Mouse (Mus musculus): Measurements from ENCODE around the gene Taz.

Gene Taz

DNA sequence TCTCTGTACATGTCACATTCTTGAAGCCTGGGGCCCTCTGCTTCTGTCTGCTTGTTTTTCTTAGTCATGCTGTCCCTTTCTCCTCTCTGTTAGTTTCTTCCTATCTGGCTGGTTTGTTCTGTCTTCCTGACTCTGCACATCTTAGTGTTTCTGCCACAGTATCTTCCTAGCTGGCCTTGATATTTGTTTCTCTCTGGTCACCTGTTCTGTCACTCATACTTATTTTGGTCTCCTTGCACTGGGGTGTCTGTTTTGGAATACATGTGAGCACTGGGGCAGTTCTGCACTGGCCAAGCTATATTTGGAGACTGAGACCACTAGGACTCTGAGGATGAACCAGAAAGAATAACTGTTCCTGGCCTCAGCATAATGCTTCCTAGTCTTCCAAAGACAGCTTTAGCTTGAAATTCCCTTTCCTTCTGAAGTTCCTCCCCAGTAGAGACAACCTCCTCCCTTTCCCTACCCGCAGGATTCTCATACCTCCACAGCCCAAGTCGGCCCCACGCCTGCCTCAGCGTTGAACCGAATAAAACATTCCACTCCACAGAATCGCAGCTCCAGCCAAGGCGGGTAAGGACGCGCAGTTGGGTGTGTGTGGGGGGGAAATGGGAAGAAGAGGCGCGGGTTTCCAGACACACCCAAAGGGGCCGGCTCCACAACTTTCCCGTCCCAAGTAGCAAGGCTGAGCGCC is 526 bp upstream of the Taz start:
- DNase-seq: no peak

DNA sequence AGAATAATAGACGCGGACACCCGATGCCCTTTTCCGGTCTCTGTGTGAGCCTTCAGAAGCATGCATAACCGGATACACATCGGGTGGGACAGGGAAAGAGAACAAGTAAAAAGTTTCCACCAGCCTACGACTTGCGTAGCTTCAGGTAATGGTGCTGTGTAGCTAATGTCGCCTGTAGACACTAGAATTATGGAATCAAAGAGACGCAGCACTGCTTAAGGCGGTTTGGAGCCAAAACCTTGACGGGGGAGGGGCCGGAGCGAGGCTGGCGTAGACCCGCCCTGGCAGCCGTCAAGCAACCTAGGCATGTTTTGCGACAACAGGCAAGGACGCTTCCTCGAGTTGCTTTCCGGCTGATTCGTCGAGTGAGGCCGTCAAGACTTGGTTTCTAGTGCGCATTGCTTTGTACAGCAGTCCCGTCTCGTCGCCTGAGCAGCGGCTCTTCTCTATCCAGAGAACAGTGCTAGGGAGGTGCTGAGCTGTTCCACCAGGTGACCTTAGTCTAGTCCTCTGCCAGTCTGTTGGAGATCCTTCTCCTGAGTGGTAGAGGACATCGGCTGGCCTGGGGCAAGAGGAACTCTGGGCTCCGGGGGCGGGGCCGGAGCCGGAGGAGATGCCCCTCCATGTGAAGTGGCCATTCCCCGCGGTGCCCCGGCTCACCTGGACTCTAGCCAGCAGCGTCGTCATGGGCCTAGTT is 831 bp downstream of the Taz start:
- peak; percentile 86 to 91 for DNase-seq

DNA sequence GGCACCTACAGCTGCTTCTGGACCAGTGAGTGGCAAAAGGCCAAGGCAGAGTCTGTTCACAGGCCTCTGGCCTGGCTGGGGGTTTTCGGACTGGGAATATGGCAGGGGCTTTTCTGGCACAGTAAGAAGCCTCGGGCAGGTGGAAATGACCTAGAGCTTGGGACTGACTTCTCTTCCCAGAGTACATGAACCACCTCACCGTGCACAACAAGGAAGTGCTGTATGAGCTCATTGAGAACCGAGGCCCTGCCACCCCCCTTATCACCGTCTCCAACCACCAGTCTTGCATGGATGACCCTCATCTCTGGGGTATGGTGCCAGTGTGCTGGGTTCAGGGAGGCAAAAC is 1.4 kb downstream of the Taz start:
- no peak for DNase-seq

DNA sequence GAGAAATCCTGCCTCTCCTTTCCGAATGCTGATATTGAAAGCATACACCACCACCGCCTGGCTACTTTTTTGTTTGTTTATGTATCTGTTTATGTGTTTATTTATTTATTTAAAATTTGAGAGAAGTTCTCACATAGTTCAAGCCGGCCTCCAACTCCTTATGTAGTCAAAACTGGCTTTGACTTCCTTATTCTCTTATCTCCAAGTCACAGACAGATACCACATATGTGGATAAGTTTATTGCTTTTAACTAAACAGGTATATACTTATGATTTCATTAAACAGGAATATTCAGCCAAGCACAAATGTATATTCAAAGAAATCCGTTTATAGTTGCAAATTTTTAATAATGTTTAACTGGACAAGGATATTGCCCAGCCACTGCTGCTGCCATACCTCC is 11.7 kb downstream of the Taz start:
- DNase-seq: no peak

DNA sequence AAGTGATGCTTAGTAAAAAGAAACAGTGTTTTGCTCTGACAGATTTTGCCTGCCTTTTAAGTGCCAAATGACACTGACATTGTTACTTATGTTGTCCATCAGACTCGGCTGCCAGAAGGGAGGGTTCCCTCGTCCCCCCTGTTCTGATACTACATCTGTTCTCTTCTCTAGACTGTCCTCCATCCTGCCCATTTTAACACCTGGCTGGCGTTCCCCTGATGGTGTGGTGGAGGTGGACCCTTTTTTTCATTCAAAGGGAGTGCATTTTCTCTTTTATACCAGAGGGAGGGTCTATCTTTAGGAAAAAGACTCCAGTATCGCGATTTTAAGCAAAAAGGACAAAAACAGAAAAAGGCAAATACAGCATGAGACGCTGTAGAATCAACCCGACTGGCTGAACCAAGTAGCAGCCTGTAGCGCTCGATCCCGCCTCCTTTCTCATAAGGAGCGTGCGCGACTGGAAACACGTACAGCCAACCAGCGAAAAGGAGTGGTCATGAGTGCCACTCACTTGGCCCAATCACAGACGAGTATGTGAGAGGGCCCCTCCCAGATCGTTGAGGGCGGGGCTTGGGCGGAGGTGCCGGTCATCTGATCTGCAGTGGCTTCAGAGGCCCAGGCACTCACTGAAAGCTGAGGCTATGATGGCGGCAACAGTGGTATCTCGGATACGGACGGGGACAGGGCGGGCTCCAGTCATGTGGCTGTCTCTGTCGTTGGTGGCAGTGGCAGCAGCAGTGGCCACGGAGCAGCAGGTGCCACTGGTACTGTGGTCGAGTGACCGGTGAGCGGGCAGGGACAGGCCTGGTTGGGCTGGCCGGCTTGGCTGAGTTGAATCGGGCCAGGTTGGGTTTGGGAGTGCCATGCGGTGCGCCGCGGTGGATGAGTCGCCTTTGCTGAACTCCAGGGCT is 15.1 kb downstream of the Taz start, which contains the start of gene Atp6ap1:
TSS of gene Atp6ap1 (plus strand) at position 560 of the 911 bp plus-strand sequence.
- peak; percentile 92 to 95 for DNase-seq

DNA sequence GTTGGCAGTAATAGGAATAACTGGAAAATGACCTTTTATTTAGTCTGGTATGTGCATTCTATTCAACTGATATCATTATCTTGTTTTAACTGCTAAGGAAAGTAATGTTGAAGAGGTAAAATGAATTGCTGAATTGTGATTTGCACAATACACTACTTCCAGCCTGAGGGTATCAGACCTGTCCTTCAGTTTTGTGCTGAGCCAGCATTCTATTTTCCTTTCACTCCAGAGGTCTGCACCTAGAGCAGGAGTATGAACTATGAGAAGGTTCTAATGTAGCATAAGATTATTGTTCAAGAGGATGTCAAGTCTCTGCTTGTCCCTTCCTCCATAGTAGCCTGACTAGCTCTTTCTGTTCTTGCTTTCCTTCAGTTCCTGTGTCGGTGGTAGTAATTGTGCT is 16.6 kb downstream of the Taz start:
- DNase-seq: no peak

DNA sequence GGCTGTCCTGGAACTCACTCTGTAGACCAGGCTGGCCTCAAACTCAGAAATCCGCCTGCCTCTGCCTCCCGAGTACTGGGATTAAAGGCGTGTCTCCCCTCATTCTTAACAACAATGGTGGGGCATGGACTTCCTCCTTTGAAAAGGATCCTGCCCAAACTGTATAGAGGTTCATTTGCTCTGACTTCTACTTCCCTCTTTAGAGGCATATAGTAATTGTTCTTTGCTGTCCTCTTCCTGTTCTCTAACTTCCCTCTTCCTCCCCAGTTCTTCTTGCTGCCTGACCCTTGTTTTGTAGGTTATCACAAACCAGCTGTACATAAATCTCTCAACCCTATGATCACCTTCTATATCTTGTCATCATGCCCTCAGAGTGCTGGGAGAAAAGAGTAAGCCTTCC is 18.0 kb downstream of the Taz start:
- DNase-seq: no peak

DNA sequence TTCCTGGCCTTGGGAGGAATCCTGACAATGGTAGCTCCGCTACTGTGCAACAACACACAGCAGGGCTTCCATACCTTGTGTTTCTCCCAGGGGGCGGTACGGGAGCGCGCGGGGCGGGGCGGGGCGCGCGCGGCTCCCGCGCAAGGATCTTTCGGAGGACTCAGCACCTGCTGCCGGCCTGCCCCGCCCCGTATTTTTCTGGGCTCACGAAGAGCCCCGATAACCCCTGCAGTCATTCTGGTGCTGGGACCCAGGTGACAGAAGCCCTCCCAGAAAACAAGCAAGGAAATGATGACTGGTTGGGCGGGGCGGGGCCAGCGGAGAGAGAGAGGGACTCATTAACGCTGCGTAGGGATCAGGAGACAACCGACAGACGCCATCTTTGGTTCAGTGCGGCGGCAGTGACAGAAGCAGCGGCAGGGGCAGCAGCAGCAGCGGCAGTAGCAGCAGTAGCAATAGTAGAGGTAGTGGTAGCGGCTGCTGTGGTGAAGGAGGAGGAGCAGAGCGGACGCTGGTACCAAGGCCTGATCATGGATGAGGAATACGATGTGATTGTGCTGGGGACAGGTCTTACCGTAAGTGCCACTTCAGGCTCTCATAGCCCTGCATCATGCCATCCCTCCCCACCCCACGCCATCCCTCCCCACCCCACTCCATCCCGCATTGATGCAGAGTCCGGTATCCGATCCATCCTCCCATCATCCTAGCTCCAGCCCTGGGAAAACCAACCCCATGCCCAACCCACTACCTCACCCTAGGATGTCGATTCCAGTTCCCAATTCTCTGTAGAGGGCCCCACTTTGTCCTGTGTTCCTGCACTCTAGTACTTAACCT is 23.4 kb downstream of the Taz start, which contains the start of gene Gdi1:
TSS of gene Gdi1 (plus strand) at position 132 of the 834 bp plus-strand sequence.
- peak; percentile 81 to 82 for DNase-seq

DNA sequence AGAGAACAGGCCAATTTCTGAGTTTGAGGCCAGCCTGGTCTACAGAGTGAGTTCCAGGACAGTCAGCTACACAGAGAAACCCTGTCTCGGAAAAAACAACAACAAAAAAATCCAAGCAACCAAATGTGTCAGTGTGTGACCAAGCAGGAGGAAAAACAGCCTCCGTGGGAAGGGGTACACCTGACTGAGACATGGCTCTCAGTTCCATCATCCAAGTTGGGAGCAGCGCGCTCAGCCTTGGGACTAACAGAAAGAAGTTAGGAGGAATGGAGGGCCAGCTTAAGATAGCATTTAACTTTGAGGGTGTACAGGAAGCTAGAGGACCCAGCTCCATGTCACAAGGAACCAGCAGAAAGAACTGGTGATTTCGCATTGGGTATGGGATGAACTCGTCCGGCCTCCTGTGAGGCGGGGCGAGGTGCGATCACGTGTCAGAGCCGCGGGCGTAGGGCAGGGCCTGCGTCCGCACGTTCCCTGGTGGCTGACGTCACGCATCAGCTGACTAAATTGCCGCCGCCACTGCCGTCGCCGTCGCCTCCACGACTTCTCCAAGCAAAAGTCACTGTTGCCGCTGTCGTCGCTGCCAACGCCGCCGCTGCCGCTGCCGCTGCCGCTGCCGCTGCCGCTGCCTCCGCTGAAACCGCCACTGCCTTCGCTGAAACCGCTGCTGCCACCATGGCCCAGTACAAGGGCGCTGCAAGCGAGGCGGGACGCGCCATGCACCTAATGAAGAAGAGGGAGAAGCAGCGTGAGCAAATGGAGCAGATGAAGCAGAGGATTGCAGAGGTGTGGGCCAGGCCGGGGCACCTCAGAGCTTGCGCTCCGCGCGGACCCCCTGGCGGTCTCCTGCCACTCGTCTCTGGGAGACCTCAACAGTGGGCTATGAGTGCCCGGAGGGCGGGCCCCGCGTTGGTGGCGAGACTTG is 31.1 kb downstream of the Taz start, which contains the start of gene Fam50a:
TSS of gene Fam50a (plus strand) at position 494 of the 925 bp plus-strand sequence.
- DNase-seq: peak; percentile 84 to 92

DNA sequence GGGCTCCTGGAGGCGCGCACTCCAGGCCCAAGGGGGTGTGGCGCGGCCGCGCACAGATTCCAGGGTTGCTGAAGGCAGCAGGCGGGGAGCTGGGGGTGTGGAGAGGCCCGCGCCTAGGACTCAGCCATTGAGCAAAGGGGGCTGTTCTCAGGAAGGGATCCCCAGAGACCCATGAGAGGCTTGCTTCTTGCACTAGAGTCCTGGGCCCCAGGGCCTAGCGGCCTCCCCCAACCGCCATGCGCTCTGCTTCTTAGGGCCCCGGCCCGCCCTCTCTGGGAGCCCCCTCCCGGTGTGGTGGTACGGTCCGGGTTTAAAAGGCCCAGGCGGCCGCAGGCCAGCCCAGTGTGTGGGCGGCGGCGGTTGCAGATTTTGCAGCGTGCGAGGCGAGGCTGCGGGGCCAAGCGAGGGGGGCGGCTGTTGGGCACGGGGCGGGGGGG is 47.0 kb downstream of the Taz start, which contains the start of gene Plxna3:
TSS of gene Plxna3 (plus strand) at position 342 of the 437 bp plus-strand sequence.
- peak; percentile 75 to 79 for DNase-seq

DNA sequence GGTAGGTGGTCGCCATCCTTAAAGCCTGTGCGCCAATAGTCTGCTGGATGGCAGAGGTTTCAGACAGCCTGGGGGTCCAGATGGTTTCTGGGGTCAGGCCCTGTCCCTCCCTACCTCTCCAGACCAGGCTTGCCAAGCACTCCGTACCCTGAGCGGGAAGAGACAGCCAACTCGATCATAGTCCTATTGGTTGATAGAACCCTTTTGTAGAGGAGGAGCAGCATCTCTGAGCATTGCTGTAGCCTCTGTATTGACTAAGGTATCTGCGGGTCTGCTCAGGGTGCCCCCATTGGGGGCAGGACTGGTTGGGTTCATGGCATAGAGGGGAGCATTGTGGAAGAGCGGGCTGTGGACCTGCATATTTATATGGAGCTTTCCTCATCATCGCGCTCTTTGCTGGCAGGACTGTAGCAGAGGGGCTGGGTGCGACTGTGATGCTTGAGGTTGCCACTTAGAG is 47.5 kb downstream of the Taz start:
- DNase-seq: peak in 1 of 2 experiments; percentile 28

DNA sequence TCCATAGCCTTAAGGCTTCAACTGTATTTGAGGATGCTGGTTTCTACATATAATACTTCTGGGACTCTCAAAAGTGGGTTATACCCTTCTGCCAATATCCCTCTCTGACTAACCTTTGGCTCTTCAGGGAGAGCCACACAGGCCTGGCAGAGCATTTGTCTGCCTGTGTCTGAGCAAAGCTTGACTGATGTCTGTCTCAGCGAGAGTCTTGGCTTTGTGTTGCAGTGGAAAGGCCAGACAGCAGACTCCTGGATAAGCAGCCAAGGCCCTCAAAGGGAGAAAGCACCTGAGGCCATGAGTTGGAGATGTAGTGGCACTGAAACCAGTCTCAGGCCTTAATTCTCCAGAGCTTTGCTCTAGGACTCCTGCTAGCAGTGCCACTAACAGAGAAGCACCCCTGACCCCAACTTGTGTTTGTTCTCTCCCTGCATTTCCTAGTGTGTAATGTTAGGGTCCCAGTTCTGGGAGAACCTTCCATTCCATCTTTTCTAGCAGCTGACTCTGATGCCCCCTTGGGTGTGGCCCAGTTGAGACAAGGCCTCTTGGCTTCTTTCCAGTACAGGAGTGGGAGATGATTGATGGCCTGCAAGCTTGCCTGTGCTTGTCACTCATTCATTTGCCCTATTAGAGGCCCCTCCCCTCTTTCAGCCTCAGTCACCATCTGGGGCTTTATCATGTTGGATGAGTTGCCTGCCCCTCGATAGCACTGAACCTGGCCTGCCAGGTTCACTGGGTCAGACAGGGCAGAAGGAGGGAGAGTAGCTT is 48.6 kb downstream of the Taz start:
- DNase-seq: peak; percentile 32 to 56

Measured in cerebellum, postnatal 25 days (tissue).